Mouse (Mus musculus): ENCODE results near the gene Dolk. TPM values are rescaled to one million over a fixed set of nuclear protein-coding genes. Genes with fewer than 3 reads are reported as not detected.

Gene Dolk
- 58.1 and 113 TPM in 2 replicates for polyA plus RNA-seq (2012; rRNA removed; ENCODE audit: low replicate concordance)

DNA sequence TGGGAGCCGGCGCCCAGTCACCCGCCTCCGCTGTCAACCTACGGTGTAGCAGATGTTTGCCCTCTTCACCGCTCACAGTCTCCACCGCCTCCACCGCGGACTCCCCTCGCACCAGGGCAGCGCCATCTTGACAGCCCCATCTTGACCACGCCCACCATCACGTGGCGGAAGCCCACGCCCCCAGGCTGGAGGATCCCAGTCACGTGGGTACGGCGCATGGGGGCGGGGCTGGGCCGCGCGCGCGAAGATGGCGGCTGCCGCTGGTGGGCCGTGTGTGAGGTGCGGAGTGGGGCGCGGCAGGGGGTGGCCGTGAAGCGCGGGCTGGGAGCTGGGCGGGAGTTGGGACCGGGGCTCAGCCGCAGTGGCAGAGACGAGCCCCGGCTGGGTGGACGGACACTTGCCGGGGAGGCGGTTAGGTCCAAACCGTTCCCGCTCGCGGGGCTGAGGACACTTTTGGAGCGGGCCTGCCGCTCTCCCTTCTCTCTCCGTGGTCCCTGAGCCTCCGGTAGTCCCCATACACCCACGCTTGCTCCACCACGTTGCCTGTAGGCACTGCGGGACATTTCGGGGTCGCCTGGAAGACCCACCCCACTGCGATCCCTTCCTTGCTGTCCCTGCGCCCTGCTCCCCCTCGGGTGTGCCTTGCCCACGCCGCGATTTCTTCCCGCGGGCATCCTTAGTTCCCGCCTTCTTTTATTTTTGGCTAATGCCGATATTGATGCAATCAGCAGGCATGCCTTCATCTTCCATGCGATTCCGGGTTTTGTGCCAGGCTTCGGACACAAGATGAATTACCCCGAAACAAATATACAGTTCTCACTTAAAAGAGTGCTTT lies at the start of gene Dolk, which contains the start of gene Nup188:
TSS of gene Dolk (minus strand) at position 143 of the 835 bp plus-strand sequence.
TSS of gene Nup188 (plus strand) at position 206 of the 835 bp plus-strand sequence.

DNA sequence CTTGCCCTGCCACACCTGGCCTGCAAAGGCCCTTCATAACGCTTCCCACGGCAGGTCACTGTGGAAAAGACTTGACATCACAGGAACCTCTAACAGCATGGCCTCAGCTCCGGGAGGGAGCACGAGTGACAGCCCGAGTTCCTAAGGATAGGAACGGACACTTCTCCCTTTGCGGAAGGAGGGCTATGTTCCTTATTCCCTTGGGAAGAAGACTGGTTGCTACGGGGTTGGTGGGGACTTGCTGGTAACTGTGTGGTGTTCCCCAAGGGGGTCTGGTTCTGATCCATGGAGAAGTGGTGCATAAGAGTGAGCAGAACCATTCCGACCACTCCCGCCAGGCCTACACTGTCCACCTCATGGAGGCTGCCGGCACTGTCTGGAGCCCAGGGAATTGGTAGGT lies 5.4 kb downstream of the Dolk start, which contains the start of gene Gm28038:
TSS of gene Gm28038 (plus strand) at position 301 of the 400 bp plus-strand sequence.

DNA sequence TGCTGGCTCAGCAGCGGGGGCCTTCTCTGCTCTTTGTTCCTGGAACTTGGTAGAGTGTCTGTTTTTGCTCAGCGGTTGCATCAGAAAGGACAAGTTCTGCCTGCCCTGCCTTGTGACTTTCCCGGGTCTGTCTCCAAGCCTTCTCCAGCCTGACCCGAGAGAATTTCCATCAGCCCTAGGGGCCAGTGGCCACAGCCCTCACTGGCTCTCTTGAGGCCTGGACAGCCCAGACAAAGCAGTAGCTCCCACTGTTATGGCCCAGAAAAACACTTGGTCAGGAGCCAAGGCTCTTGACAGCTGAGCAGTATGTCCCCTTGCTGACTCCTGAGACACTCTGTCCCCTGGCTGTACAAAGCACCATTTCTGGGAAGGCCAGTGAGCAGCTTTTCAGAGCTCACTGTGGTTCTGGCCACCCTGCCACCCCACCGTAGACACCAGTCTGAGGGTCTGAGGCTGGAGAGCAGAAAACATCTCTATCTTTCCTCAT lies 20.3 kb downstream of the Dolk start, which contains the start of gene Phyhd1:
TSS of gene Phyhd1 (plus strand) at position 437 of the 487 bp plus-strand sequence.

DNA sequence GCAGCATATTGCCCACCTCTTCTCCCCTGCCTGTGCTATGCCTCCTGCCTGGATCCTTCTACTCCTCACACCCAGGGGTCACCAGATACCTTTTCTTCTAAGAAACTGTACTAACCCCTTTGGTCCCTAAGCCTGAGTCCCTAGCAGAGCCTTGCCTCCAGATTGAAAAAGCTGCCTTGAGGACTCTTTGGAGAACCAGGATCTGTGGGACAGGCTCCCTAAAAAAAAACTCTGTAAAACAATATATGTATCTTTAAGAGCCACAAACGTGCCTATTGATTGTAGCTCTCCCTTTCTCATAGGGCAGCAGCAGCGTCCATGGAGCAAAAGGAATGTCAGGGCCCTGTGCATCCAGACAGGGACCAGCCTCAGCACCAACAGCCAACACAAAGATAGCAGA lies 45.9 kb downstream of the Dolk start, which contains the start of gene Gm28035:
TSS of gene Gm28035 (plus strand) at position 301 of the 400 bp plus-strand sequence.

DNA sequence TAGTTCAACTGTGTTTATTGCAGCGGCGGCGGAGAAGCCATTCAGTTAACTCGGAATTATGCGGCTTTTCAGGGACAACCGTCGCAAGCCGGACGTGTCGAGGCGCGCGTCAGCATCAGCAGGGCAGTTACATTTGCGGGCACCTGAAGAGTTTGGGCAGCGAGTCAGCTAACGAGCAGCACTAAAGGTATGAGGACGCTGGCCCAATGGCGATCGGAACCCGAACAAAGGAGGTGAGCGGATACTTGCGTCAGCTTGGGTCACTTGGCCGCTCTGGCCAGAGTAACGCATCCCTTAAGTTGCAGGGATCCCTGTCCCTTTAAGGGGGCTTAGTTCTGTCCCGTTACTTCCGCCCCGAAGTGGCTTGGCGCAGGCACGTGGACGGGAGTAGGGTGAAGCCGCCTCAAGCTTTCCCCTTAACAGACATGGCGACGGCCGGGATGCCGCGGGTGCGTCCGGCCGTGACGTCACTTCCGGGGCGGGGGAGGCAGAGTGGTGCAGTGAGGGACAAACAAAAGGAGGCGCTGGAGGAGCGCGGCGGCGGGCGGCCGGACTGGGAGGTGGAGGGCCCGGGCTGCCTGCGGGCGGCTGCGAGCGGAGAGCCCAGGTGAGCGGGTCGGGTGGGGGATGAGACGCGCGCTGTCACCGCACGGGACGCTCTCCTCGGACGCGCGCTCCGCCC lies 48.8 kb downstream of the Dolk start, which contains the start of gene Lrrc8a:
TSS of gene Lrrc8a (plus strand) at position 517 of the 682 bp plus-strand sequence.

Other genes starting within 250 kb of the Dolk start
- gene Wdr34, start 237.5 kb downstream of the Dolk start, polyA plus RNA-seq (2012; rRNA removed; ENCODE audit: low replicate concordance) = 21.6 and 42.9 TPM in 2 replicates
- gene Set, start 229.0 kb downstream of the Dolk start, polyA plus RNA-seq (2012; rRNA removed; ENCODE audit: low replicate concordance) = 24.7 and 66.2 TPM in 2 replicates
- gene Pkn3, start 208.7 kb downstream of the Dolk start, polyA plus RNA-seq (2012; rRNA removed; ENCODE audit: low replicate concordance) = 22.8 and 30.4 TPM in 2 replicates
- 51.6 and 55.9 TPM in 2 replicates for gene Zdhhc12, start 192.7 kb downstream of the Dolk start, polyA plus RNA-seq (2012; rRNA removed; ENCODE audit: low replicate concordance)
- gene Zer1, start 161.7 kb downstream of the Dolk start, polyA plus RNA-seq (2012; rRNA removed; ENCODE audit: low replicate concordance) = 60.2 and 82.4 TPM in 2 replicates
- 80.1 and 82.8 TPM in 2 replicates for gene Tbc1d13, start 152.6 kb downstream of the Dolk start, polyA plus RNA-seq (2012; rRNA removed; ENCODE audit: low replicate concordance)
- gene Endog, start 114.8 kb downstream of the Dolk start, polyA plus RNA-seq (2012; rRNA removed; ENCODE audit: low replicate concordance) = 41.3 and 50.6 TPM in 2 replicates
- gene Spout1, start 107.9 kb downstream of the Dolk start, polyA plus RNA-seq (2012; rRNA removed; ENCODE audit: low replicate concordance) = 28.0 and 40.8 TPM in 2 replicates
- gene Kyat1, start 80.5 kb downstream of the Dolk start, polyA plus RNA-seq (2012; rRNA removed; ENCODE audit: low replicate concordance) = 32.9 and 33.7 TPM in 2 replicates
- 44.2 and 66.0 TPM in 2 replicates for gene Lrrc8a, start 48.6 kb downstream of the Dolk start, polyA plus RNA-seq (2012; rRNA removed; ENCODE audit: low replicate concordance)
- gene Gm28035, start 45.8 kb downstream of the Dolk start, polyA plus RNA-seq (2012; rRNA removed; ENCODE audit: low replicate concordance) = 12.7 and 13.6 TPM in 2 replicates
- gene Phyhd1, start 20.1 kb downstream of the Dolk start, polyA plus RNA-seq (2012; rRNA removed; ENCODE audit: low replicate concordance) = 59.0 and 102 TPM in 2 replicates
- not detected in 2 replicates for gene Gm28038, start 5.3 kb downstream of the Dolk start, polyA plus RNA-seq (2012; rRNA removed; ENCODE audit: low replicate concordance)
- gene Nup188, start 63 bp upstream of the Dolk start, polyA plus RNA-seq (2012; rRNA removed; ENCODE audit: low replicate concordance) = 32.1 and 51.8 TPM in 2 replicates
- 268 and 456 TPM in 2 replicates for gene Sh3glb2, start 73.0 kb upstream of the Dolk start, polyA plus RNA-seq (2012; rRNA removed; ENCODE audit: low replicate concordance)
- 75.0 and 133 TPM in 2 replicates for gene Miga2, start 77.9 kb upstream of the Dolk start, polyA plus RNA-seq (2012; rRNA removed; ENCODE audit: low replicate concordance)
- gene Dolpp1, start 105.9 kb upstream of the Dolk start, polyA plus RNA-seq (2012; rRNA removed; ENCODE audit: low replicate concordance) = 53.2 and 65.5 TPM in 2 replicates
- 212 and 378 TPM in 2 replicates for gene Crat, start 129.5 kb upstream of the Dolk start, polyA plus RNA-seq (2012; rRNA removed; ENCODE audit: low replicate concordance)
- gene Ptpa, start 129.7 kb upstream of the Dolk start, polyA plus RNA-seq (2012; rRNA removed; ENCODE audit: low replicate concordance) = 213 and 291 TPM in 2 replicates
- 13.4 and 28.6 TPM in 2 replicates for gene Ier5l, start 187.9 kb upstream of the Dolk start, polyA plus RNA-seq (2012; rRNA removed; ENCODE audit: low replicate concordance)

All from subcutaneous adipose tissue, adult 2 months (tissue).